Mouse (Mus musculus): ENCODE measurements around the gene Arhgap30.

DNA sequence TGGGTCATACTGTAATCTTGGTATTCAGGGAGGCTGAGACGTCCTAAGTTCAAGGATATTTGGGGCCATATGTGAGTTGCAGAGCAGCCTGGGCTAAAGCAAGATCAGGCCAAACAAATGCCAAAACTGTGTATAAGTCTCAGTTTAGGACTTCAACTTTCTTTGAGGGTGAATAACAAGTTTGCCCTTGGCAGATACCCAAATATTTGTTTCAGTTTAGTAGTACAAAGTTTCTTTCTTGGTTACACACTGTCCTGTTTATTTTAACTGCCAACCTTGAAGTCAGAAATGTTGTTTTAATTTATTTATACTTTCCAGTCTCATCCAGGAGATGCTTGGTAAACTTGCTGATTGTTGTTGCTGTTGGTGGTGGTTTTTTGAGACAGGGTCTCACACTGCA lies 47.2 kb downstream of the Arhgap30 start:
- TF ChIP-seq GATA1 (IDR thresholded peaks at IDR 0.05; ENCODE audit: borderline replicate concordance, low read length) (no peak), FLI1 (IDR thresholded peaks at IDR 0.05; ENCODE audit: low read length) (no peak)

Data from megakaryocyte, embryonic 14.5 days (primary cell).